Mouse (Mus musculus) MEL (cell line): Measurements from ENCODE around the gene Olfml3. TPM values are rescaled to one million over a fixed set of nuclear protein-coding genes. Genes with fewer than 3 reads are reported as not detected.

Source experiments
- DNase-seq: peaks from one replicate; pipeline ENCODE4 v3.0.0; 2011; ENCODE audit warnings: low read depth, low spot score
- H3K27ac ChIP-seq: 2 replicates; pipeline ENCODE4 v1.5.1; 2012; ENCODE audit warnings: low read depth, mild to moderate bottlenecking, control low read depth, low read length, moderate library complexity; ENCODE audit not compliant: control insufficient read depth
- H3K27me3 ChIP-seq, 2 experiments: fragments of 150-350 bp in 1 of 2; sonication (generic) in 1 of 2; 2 replicates each; pipeline ENCODE4 v1.6.1; 2012; ENCODE audit warnings: low read length in 2 of 2, mild to moderate bottlenecking in 2 of 2, improper control_type of control experiment in 1 of 2, moderate library complexity in 1 of 2; ENCODE audit not compliant: insufficient read depth in 2 of 2, control insufficient read depth in 1 of 2
- H3K36me3 ChIP-seq, 2 experiments: 2 replicates each; pipeline ENCODE4 v1.6.1; 2012 to 2014; ENCODE audit warnings: low read length in 2 of 2, improper control_type of control experiment in 1 of 2, inconsistent platforms in 1 of 2, mild to moderate bottlenecking in 1 of 2; ENCODE audit not compliant: insufficient read depth in 2 of 2, control insufficient read depth in 1 of 2
- H3K4me1 ChIP-seq, 2 experiments: fragments of 150-350 bp in 1 of 2; sonication (generic) in 1 of 2; 2 replicates each; pipeline ENCODE4 v1.6.1; 2012; ENCODE audit warnings: low read length in 2 of 2, improper control_type of control experiment in 1 of 2, mild to moderate bottlenecking in 1 of 2; ENCODE audit not compliant: insufficient read depth in 2 of 2, control insufficient read depth in 1 of 2
- H3K4me3 ChIP-seq, 2 experiments: fragments of 150-350 bp in 1 of 2; sonication (generic) in 1 of 2; 2 replicates each; pipeline ENCODE4 v1.5.1; 2012; ENCODE audit warnings: low read depth in 2 of 2, low read length in 2 of 2, mild to moderate bottlenecking in 2 of 2, moderate library complexity in 2 of 2, control low read depth in 1 of 2, improper control_type of control experiment in 1 of 2; ENCODE audit not compliant: control insufficient read depth in 1 of 2, insufficient read depth in 1 of 2
- H3K79me2 ChIP-seq: 2 replicates; pipeline ENCODE4 v1.6.1; 2012; ENCODE audit warnings: mild to moderate bottlenecking, low read length, moderate library complexity; ENCODE audit not compliant: control insufficient read depth, poor library complexity, insufficient read depth
- H3K9ac ChIP-seq: 2 replicates; pipeline ENCODE4 v1.6.1; 2012; ENCODE audit warnings: low read depth, mild to moderate bottlenecking, control low read depth, low read length, moderate library complexity; ENCODE audit not compliant: control insufficient read depth, poor library complexity, severe bottlenecking
- H3K9me3 ChIP-seq: fragments of 150-350 bp; sonication (generic); replicated peaks from 2 replicates; pipeline ENCODE4 v1.6.1; 2012; ENCODE audit warnings: mild to moderate bottlenecking, low read length, improper control_type of control experiment, moderate library complexity; ENCODE audit not compliant: insufficient read depth
- BHLHE40 ChIP-seq: IDR thresholded peaks from 2 replicates; pipeline ENCODE4 v1.6.1; 2012; ENCODE audit warnings: low read depth, mild to moderate bottlenecking, inconsistent platforms, low read length, improper control_type of control experiment, borderline replicate concordance
- CTCF ChIP-seq, 3 experiments: IDR thresholded peaks in 2 of 3; conservative IDR thresholded peaks in 1 of 3; 2 replicates each; pipeline ENCODE4 v1.5.1; 2011 to 2012; ENCODE audit warnings: low read length in 3 of 3, low read depth in 2 of 3, mild to moderate bottlenecking in 2 of 3, improper control_type of control experiment in 1 of 3, inconsistent platforms in 1 of 3, mixed read lengths in 1 of 3, moderate library complexity in 1 of 3; ENCODE audit not compliant: control insufficient read depth in 1 of 3, insufficient read depth in 1 of 3, poor library complexity in 1 of 3, severe bottlenecking in 1 of 3
- ELF1 ChIP-seq: IDR thresholded peaks from 2 replicates; pipeline ENCODE4 v1.6.1; 2014; ENCODE audit warnings: low read depth, mild to moderate bottlenecking, inconsistent platforms, low read length, improper control_type of control experiment, moderate library complexity
- EP300 ChIP-seq, 2 experiments: IDR thresholded peaks; 2 replicates each; pipeline ENCODE4 v1.6.1; 2011; ENCODE audit warnings: improper control_type of control experiment in 2 of 2, low read length in 2 of 2, low read depth in 1 of 2, mild to moderate bottlenecking in 1 of 2
- GABPA ChIP-seq: IDR thresholded peaks from 2 replicates; pipeline ENCODE4 v1.6.1; 2012; ENCODE audit warnings: low read depth, mild to moderate bottlenecking, inconsistent platforms, low read length, improper control_type of control experiment, moderate library complexity
- GATA1 ChIP-seq: IDR thresholded peaks from 2 replicates; pipeline ENCODE4 v1.6.1; 2011; ENCODE audit warnings: low read depth, low read length, improper control_type of control experiment
- MAX ChIP-seq: IDR thresholded peaks from 2 replicates; pipeline ENCODE4 v1.6.1; 2011; ENCODE audit warnings: low read length, improper control_type of control experiment
- MAZ ChIP-seq: IDR thresholded peaks from 2 replicates; pipeline ENCODE4 v1.6.1; 2012; ENCODE audit warnings: low read depth, mild to moderate bottlenecking, inconsistent platforms, low read length, improper control_type of control experiment
- MYB ChIP-seq: IDR thresholded peaks from 2 replicates; pipeline ENCODE4 v1.6.1; 2011; ENCODE audit warnings: mild to moderate bottlenecking, low read depth, low read length, improper control_type of control experiment
- NELFE ChIP-seq: IDR thresholded peaks from 2 replicates; pipeline ENCODE4 v1.6.1; 2011; ENCODE audit warnings: low read depth, low read length, improper control_type of control experiment
- POLR2A ChIP-seq, 2 experiments: IDR thresholded peaks; 2 replicates each; pipeline ENCODE4 v1.6.1; 2011 to 2012; ENCODE audit warnings: low read length in 2 of 2, mild to moderate bottlenecking in 2 of 2, control low read depth in 1 of 2, improper control_type of control experiment in 1 of 2, low read depth in 1 of 2, moderate library complexity in 1 of 2; ENCODE audit not compliant: control insufficient read depth in 1 of 2, insufficient read depth in 1 of 2, poor library complexity in 1 of 2
- SMC3 ChIP-seq: IDR thresholded peaks from 2 replicates; pipeline ENCODE4 v1.6.1; 2011; ENCODE audit warnings: low read depth, low read length, improper control_type of control experiment
- TBP ChIP-seq: IDR thresholded peaks from 2 replicates; pipeline ENCODE4 v1.8.0; 2011; ENCODE audit warnings: low read depth, low read length, improper control_type of control experiment
- TCF12 ChIP-seq: IDR thresholded peaks from 2 replicates; pipeline ENCODE4 v1.6.1; 2014; ENCODE audit warnings: low read depth, mild to moderate bottlenecking, inconsistent platforms, low read length, improper control_type of control experiment, moderate library complexity
- UBTF ChIP-seq: IDR thresholded peaks from 2 replicates; pipeline ENCODE4 v1.6.1; 2012; ENCODE audit warnings: low read depth, mild to moderate bottlenecking, inconsistent platforms, low read length, improper control_type of control experiment, moderate library complexity, borderline replicate concordance; ENCODE audit not compliant: insufficient read depth
- USF2 ChIP-seq, 2 experiments: IDR thresholded peaks; 2 replicates each; pipeline ENCODE4 v1.6.1; 2011 to 2012; ENCODE audit warnings: improper control_type of control experiment in 2 of 2, low read length in 2 of 2, borderline replicate concordance in 1 of 2, inconsistent platforms in 1 of 2, low read depth in 1 of 2, mild to moderate bottlenecking in 1 of 2; ENCODE audit not compliant: insufficient read depth in 1 of 2
- ZKSCAN1 ChIP-seq: IDR thresholded peaks from 2 replicates; pipeline ENCODE4 v1.6.1; 2012; ENCODE audit warnings: low read depth, mild to moderate bottlenecking, inconsistent platforms, low read length, improper control_type of control experiment, moderate library complexity
- ZMIZ1 ChIP-seq: IDR thresholded peaks from 2 replicates; pipeline ENCODE4 v1.6.1; 2012; ENCODE audit warnings: low read depth, mild to moderate bottlenecking, inconsistent platforms, low read length, improper control_type of control experiment, moderate library complexity
- ZNF384 ChIP-seq: IDR thresholded peaks from 2 replicates; pipeline ENCODE4 v1.6.1; 2012; ENCODE audit warnings: low read depth, mild to moderate bottlenecking, inconsistent platforms, low read length, improper control_type of control experiment
- polyA plus RNA-seq, 2 experiments: library from polyadenylated mRNA; stranded (reverse) in 1 of 2; unstranded in 1 of 2; fragments of >175 nt in 1 of 2; fragments of >200 nt in 1 of 2; gene quantifications; 2 replicates each; pipeline versions ENCODE4 v1.2.1 to v1.2.4; 2012; ENCODE audit warnings: low replicate concordance in 2 of 2, low read depth in 1 of 2; ENCODE audit not compliant: insufficient read length in 2 of 2, insufficient read depth in 1 of 2, missing spikeins in 1 of 2
- total RNA-seq: library from RNA; depleted of rRNA; stranded (reverse); fragments of 300-350 nt; gene quantifications from 2 replicates; pipeline ENCODE4 v1.2.3, GENCODE M21; 2012

Gene Olfml3
- total and polyA plus RNA-seq, 3 experiments, result 0.08 to 0.18 TPM; not detected in 1

- TF ChIP-seq BHLHE40 (no peak), GABPA (no peak), ELF1 (no peak), MAX (no peak), GATA1 (no peak), POLR2A (IDR thresholded peaks at IDR 0.05; ENCODE audit: control insufficient read depth in 1 of 2, insufficient read depth in 1 of 2, low read depth in 1 of 2, low read length in 2 of 2, poor library complexity in 1 of 2) (no peak), ZNF384 (no peak), CTCF (IDR thresholded peaks at IDR 0.05 in 2 of 3, conservative IDR thresholded peaks at IDR 0.05 in 1 of 3; ENCODE audit: control insufficient read depth in 1 of 3, insufficient read depth in 1 of 3, low read depth in 2 of 3, low read length in 3 of 3, poor library complexity in 1 of 3, severe bottlenecking in 1 of 3) (no peak), TCF12 (no peak), ZMIZ1 (no peak), MAZ (no peak), EP300 (IDR thresholded peaks at IDR 0.05; ENCODE audit: low read depth in 1 of 2, low read length in 2 of 2) (no peak), TBP (no peak), ZKSCAN1 (no peak)
- H3K27ac ChIP-seq, result no peak overlapping the region
- no peak overlapping the region for H3K4me3 ChIP-seq
- H3K27me3 ChIP-seq, result no peaks in the 10 kb centered on the region; a peak in 2 of 4 replicates
- H3K4me1 ChIP-seq, result no peaks in the 10 kb centered on the region
- no peaks in the 10 kb centered on the region for H3K79me2 ChIP-seq
- no peak overlapping the region for H3K9ac ChIP-seq
- no peaks in the 10 kb centered on the region for H3K9me3 ChIP-seq
- DNase-seq, result no peak
- no peaks in the 10 kb centered on the region for H3K36me3 ChIP-seq
Observed at GRCm38 (mm10) chr3:103689043-103689442, 48.8 kb downstream of the Olfml3 start.

GRCm38 (mm10) chr3:103683966-103684319, 53.9 kb downstream of the Olfml3 start:
- H3K27me3 ChIP-seq, result peaks cover 0 to 2% of the 10 kb centered on the region in 2 experiments; a peak in 1 of 4 replicates
- no peaks in the 10 kb centered on the region for H3K79me2 ChIP-seq
- H3K27ac ChIP-seq, result no peak overlapping the region
- H3K9ac ChIP-seq, result no peak overlapping the region
- no peak for TF ChIP-seq MYB
- TF ChIP-seq TCF12, result no peak
- TF ChIP-seq NELFE, result no peak
- TF ChIP-seq TBP, result no peak
- no peak for TF ChIP-seq SMC3
- TF ChIP-seq UBTF, result no peak
- TF ChIP-seq USF2 (IDR thresholded peaks at IDR 0.05; ENCODE audit: borderline replicate concordance in 1 of 2, insufficient read depth in 1 of 2, low read depth in 1 of 2, low read length in 2 of 2), result no peak
- TF ChIP-seq ELF1, result no peak
- H3K4me3 ChIP-seq, result no peak overlapping the region
- H3K9me3 ChIP-seq, result no peaks in the 10 kb centered on the region
- no peaks in the 10 kb centered on the region for H3K36me3 ChIP-seq
- H3K4me1 ChIP-seq, result no peaks in the 10 kb centered on the region
- no peak for DNase-seq
